Mouse (Mus musculus) MEL (cell line): ENCODE measurements around the gene Zbp1. TPM values are rescaled to one million over a fixed set of nuclear protein-coding genes. Genes with fewer than 3 reads are reported as not detected.

Experiments
- DNase-seq: peaks from one replicate; pipeline ENCODE4 v3.0.0; 2011; ENCODE audit warnings: low read depth, low spot score
- H3K27ac ChIP-seq: 2 replicates; pipeline ENCODE4 v1.5.1; 2012; ENCODE audit warnings: low read depth, mild to moderate bottlenecking, control low read depth, low read length, moderate library complexity; ENCODE audit not compliant: control insufficient read depth
- H3K27me3 ChIP-seq, 2 experiments: fragments of 150-350 bp in 1 of 2; sonication (generic) in 1 of 2; 2 replicates each; pipeline ENCODE4 v1.6.1; 2012; ENCODE audit warnings: low read length in 2 of 2, mild to moderate bottlenecking in 2 of 2, improper control_type of control experiment in 1 of 2, moderate library complexity in 1 of 2; ENCODE audit not compliant: insufficient read depth in 2 of 2, control insufficient read depth in 1 of 2
- H3K36me3 ChIP-seq, 2 experiments: 2 replicates each; pipeline ENCODE4 v1.6.1; 2012 to 2014; ENCODE audit warnings: low read length in 2 of 2, improper control_type of control experiment in 1 of 2, inconsistent platforms in 1 of 2, mild to moderate bottlenecking in 1 of 2; ENCODE audit not compliant: insufficient read depth in 2 of 2, control insufficient read depth in 1 of 2
- H3K4me1 ChIP-seq, 2 experiments: fragments of 150-350 bp in 1 of 2; sonication (generic) in 1 of 2; 2 replicates each; pipeline ENCODE4 v1.6.1; 2012; ENCODE audit warnings: low read length in 2 of 2, improper control_type of control experiment in 1 of 2, mild to moderate bottlenecking in 1 of 2; ENCODE audit not compliant: insufficient read depth in 2 of 2, control insufficient read depth in 1 of 2
- H3K4me3 ChIP-seq, 2 experiments: fragments of 150-350 bp in 1 of 2; sonication (generic) in 1 of 2; 2 replicates each; pipeline ENCODE4 v1.5.1; 2012; ENCODE audit warnings: low read depth in 2 of 2, low read length in 2 of 2, mild to moderate bottlenecking in 2 of 2, moderate library complexity in 2 of 2, control low read depth in 1 of 2, improper control_type of control experiment in 1 of 2; ENCODE audit not compliant: control insufficient read depth in 1 of 2, insufficient read depth in 1 of 2
- H3K79me2 ChIP-seq: 2 replicates; pipeline ENCODE4 v1.6.1; 2012; ENCODE audit warnings: mild to moderate bottlenecking, low read length, moderate library complexity; ENCODE audit not compliant: control insufficient read depth, poor library complexity, insufficient read depth
- H3K9ac ChIP-seq: 2 replicates; pipeline ENCODE4 v1.6.1; 2012; ENCODE audit warnings: low read depth, mild to moderate bottlenecking, control low read depth, low read length, moderate library complexity; ENCODE audit not compliant: control insufficient read depth, poor library complexity, severe bottlenecking
- H3K9me3 ChIP-seq: fragments of 150-350 bp; sonication (generic); replicated peaks from 2 replicates; pipeline ENCODE4 v1.6.1; 2012; ENCODE audit warnings: mild to moderate bottlenecking, low read length, improper control_type of control experiment, moderate library complexity; ENCODE audit not compliant: insufficient read depth
- CHD1 ChIP-seq: IDR thresholded peaks from 2 replicates; pipeline ENCODE4 v1.6.1; 2012; ENCODE audit warnings: low read depth, mild to moderate bottlenecking, inconsistent platforms, low read length, improper control_type of control experiment
- CHD2 ChIP-seq: IDR thresholded peaks from 2 replicates; pipeline ENCODE4 v1.6.1; 2011; ENCODE audit warnings: low read length, improper control_type of control experiment
- CTCF ChIP-seq, 3 experiments: IDR thresholded peaks in 2 of 3; conservative IDR thresholded peaks in 1 of 3; 2 replicates each; pipeline ENCODE4 v1.5.1; 2011 to 2012; ENCODE audit warnings: low read length in 3 of 3, low read depth in 2 of 3, mild to moderate bottlenecking in 2 of 3, improper control_type of control experiment in 1 of 3, inconsistent platforms in 1 of 3, mixed read lengths in 1 of 3, moderate library complexity in 1 of 3; ENCODE audit not compliant: control insufficient read depth in 1 of 3, insufficient read depth in 1 of 3, poor library complexity in 1 of 3, severe bottlenecking in 1 of 3
- JUND ChIP-seq: IDR thresholded peaks from 2 replicates; pipeline ENCODE4 v1.6.1; 2011; ENCODE audit warnings: low read depth, mild to moderate bottlenecking, improper control_type of control experiment, low read length
- MAZ ChIP-seq: IDR thresholded peaks from 2 replicates; pipeline ENCODE4 v1.6.1; 2012; ENCODE audit warnings: low read depth, mild to moderate bottlenecking, inconsistent platforms, low read length, improper control_type of control experiment
- MYC ChIP-seq: IDR thresholded peaks from 2 replicates; pipeline ENCODE4 v1.6.1; 2011; ENCODE audit warnings: low read depth, mild to moderate bottlenecking, low read length, improper control_type of control experiment, moderate library complexity
- POLR2A ChIP-seq, 2 experiments: IDR thresholded peaks; 2 replicates each; pipeline ENCODE4 v1.6.1; 2011 to 2012; ENCODE audit warnings: low read length in 2 of 2, mild to moderate bottlenecking in 2 of 2, control low read depth in 1 of 2, improper control_type of control experiment in 1 of 2, low read depth in 1 of 2, moderate library complexity in 1 of 2; ENCODE audit not compliant: control insufficient read depth in 1 of 2, insufficient read depth in 1 of 2, poor library complexity in 1 of 2
- POLR2AphosphoS2 ChIP-seq: IDR thresholded peaks from 2 replicates; pipeline ENCODE4 v1.6.1; 2011; ENCODE audit warnings: low read length, improper control_type of control experiment
- RCOR1 ChIP-seq: IDR thresholded peaks from 2 replicates; pipeline ENCODE4 v1.6.1; 2012; ENCODE audit warnings: low read depth, mild to moderate bottlenecking, inconsistent platforms, low read length, improper control_type of control experiment
- TCF12 ChIP-seq: IDR thresholded peaks from 2 replicates; pipeline ENCODE4 v1.6.1; 2014; ENCODE audit warnings: low read depth, mild to moderate bottlenecking, inconsistent platforms, low read length, improper control_type of control experiment, moderate library complexity
- UBTF ChIP-seq: IDR thresholded peaks from 2 replicates; pipeline ENCODE4 v1.6.1; 2012; ENCODE audit warnings: low read depth, mild to moderate bottlenecking, inconsistent platforms, low read length, improper control_type of control experiment, moderate library complexity, borderline replicate concordance; ENCODE audit not compliant: insufficient read depth
- USF1 ChIP-seq: IDR thresholded peaks from 2 replicates; pipeline ENCODE4 v1.6.1; 2014; ENCODE audit warnings: low read depth, mild to moderate bottlenecking, inconsistent platforms, low read length, improper control_type of control experiment, moderate library complexity
- ZC3H11A ChIP-seq: IDR thresholded peaks from 2 replicates; pipeline ENCODE4 v1.6.1; 2012; ENCODE audit warnings: low read depth, mild to moderate bottlenecking, inconsistent platforms, low read length, improper control_type of control experiment
- ZKSCAN1 ChIP-seq: IDR thresholded peaks from 2 replicates; pipeline ENCODE4 v1.6.1; 2012; ENCODE audit warnings: low read depth, mild to moderate bottlenecking, inconsistent platforms, low read length, improper control_type of control experiment, moderate library complexity
- polyA plus RNA-seq, 2 experiments: library from polyadenylated mRNA; stranded (reverse) in 1 of 2; unstranded in 1 of 2; fragments of >175 nt in 1 of 2; fragments of >200 nt in 1 of 2; gene quantifications; 2 replicates each; pipeline versions ENCODE4 v1.2.1 to v1.2.4; 2012; ENCODE audit warnings: low replicate concordance in 2 of 2, low read depth in 1 of 2; ENCODE audit not compliant: insufficient read length in 2 of 2, insufficient read depth in 1 of 2, missing spikeins in 1 of 2
- total RNA-seq: library from RNA; depleted of rRNA; stranded (reverse); fragments of 300-350 nt; gene quantifications from 2 replicates; pipeline ENCODE4 v1.2.3, GENCODE M21; 2012

The Zbp1 gene
- total and polyA plus RNA-seq, 3 experiments, result not detected

- Histone ChIP-seq H3K4me1 (no peaks in the 10 kb centered on the region), H3K9ac (no peak overlapping the region), H3K4me3 (no peak overlapping the region), H3K79me2 (no peaks in the 10 kb centered on the region), H3K9me3 (no peaks in the 10 kb centered on the region), H3K27me3 (no peaks in the 10 kb centered on the region), H3K36me3 (no peaks in the 10 kb centered on the region), H3K27ac (no peak overlapping the region)
- no peak for DNase-seq
- TF ChIP-seq UBTF (no peak), TCF12 (no peak), ZC3H11A (no peak), CTCF (IDR thresholded peaks at IDR 0.05 in 2 of 3, conservative IDR thresholded peaks at IDR 0.05 in 1 of 3; ENCODE audit: control insufficient read depth in 1 of 3, insufficient read depth in 1 of 3, low read depth in 2 of 3, low read length in 3 of 3, poor library complexity in 1 of 3, severe bottlenecking in 1 of 3) (no peak), JUND (no peak), CHD1 (no peak), POLR2AphosphoS2 (no peak), USF1 (no peak), RCOR1 (no peak), MYC (no peak), ZKSCAN1 (no peak)
Measured at GRCm38 (mm10) chr2:173177481-173177880, 41.2 kb downstream of the Zbp1 start.

- no peak for DNase-seq
- Histone ChIP-seq H3K4me3 (no peak overlapping the region), H3K36me3 (no peaks in the 10 kb centered on the region), H3K27me3 (no peaks in the 10 kb centered on the region), H3K79me2 (no peaks in the 10 kb centered on the region), H3K9ac (no peak overlapping the region), H3K4me1 (no peaks in the 10 kb centered on the region), H3K9me3 (no peaks in the 10 kb centered on the region), H3K27ac (no peak overlapping the region)
- TF ChIP-seq MAZ (no peak), CTCF (IDR thresholded peaks at IDR 0.05 in 2 of 3, conservative IDR thresholded peaks at IDR 0.05 in 1 of 3; ENCODE audit: control insufficient read depth in 1 of 3, insufficient read depth in 1 of 3, low read depth in 2 of 3, low read length in 3 of 3, poor library complexity in 1 of 3, severe bottlenecking in 1 of 3) (peak in 1 of 3 experiments; percentile 18; a peak in 2 of 6 replicates)
Measured at GRCm38 (mm10) chr2:173175703-173176102, 43.0 kb downstream of the Zbp1 start.

GRCm38 (mm10) chr2:173174569-173174968 lies 44.2 kb downstream of the Zbp1 start:
- Histone ChIP-seq H3K27ac (no peak overlapping the region), H3K4me3 (no peak overlapping the region), H3K9ac (no peak overlapping the region), H3K36me3 (no peaks in the 10 kb centered on the region), H3K79me2 (no peaks in the 10 kb centered on the region), H3K9me3 (no peaks in the 10 kb centered on the region), H3K4me1 (no peaks in the 10 kb centered on the region), H3K27me3 (no peaks in the 10 kb centered on the region)
- TF ChIP-seq POLR2A (IDR thresholded peaks at IDR 0.05; ENCODE audit: control insufficient read depth in 1 of 2, insufficient read depth in 1 of 2, low read depth in 1 of 2, low read length in 2 of 2, poor library complexity in 1 of 2), result no peak
- no peak for TF ChIP-seq CHD2
- no peak for DNase-seq
